ENCODE assay signal across 8 mouse cellular contexts in genomic region chr15:6909669-6910068, GRCm38 (mm10). TPM values are rescaled to one million over a fixed set of nuclear protein-coding genes. Genes with fewer than 3 reads are reported as not detected.
DNase-seq lines count a peak whose midpoint lies in the region; ATAC-seq lines count a peak whose summit lies in the region.

No protein-coding gene starts in this region.

- intact Hi-C loops in gastrocnemius, postnatal 14 days (cut with DNase I; ENCODE audit: low total_unique reads): loop anchor here (10.0 kb wide), 1 partner anchor 215 kb away; no protein-coding TSS in a partner anchor

- H3K4me1 ChIP-seq in megakaryocyte, embryonic 14.5 days: peaks cover 58% of the 10 kb centered on the region

- no peaks in the 10 kb centered on the region for H3K36me3 ChIP-seq in megakaryocyte, embryonic 14.5 days (replicated peaks; ENCODE audit: low read length)

- no peaks in the 10 kb centered on the region for H3K9me3 ChIP-seq in megakaryocyte, embryonic 14.5 days

- H3K27me3 ChIP-seq in megakaryocyte, embryonic 14.5 days (replicated peaks): peaks cover 67% of the 10 kb centered on the region

- peak overlapping the region; percentile 88 for H3K4me3 ChIP-seq in megakaryocyte, embryonic 14.5 days (replicated peaks)

- DNase-seq in WW6 (ENCODE audit: low read depth, low spot score): peak; percentile 62
- peak; percentile 92 for DNase-seq in gastrocnemius, postnatal 14 days
- peak; percentile 75 for DNase-seq in induced T-regulatory cell, adult 2 months (ENCODE audit: low read depth)
- DNase-seq in left cerebral cortex, adult 8-10 months (ENCODE audit: low spot score in 2 of 2): peak; percentile 60 to 88
- peak; percentile 91 to 93 for DNase-seq in right cerebral cortex, adult 2 months (ENCODE audit: low spot score in 2 of 2)
- DNase-seq in urinary bladder, postnatal 10 days (ENCODE audit: low spot score): peak; percentile 68

- ATAC-seq in common myeloid progenitor, adult 5-6 weeks (replicated peaks; ENCODE audit: low read depth, poor library complexity, severe bottlenecking): peak; percentile 100

RNA-seq across cellular contexts. Expression of gene Osmr, which starts 34.9 kb away (rescaled TPM):
- not detected in 2 replicates for total RNA-seq in common myeloid progenitor, adult 5-6 weeks (2017)
- total RNA-seq in gastrocnemius, postnatal 14 days (2021): 1 to 10 TPM; 4.2 to 5.9 TPM
- 1 to 10 TPM; 1.7 to 8.3 (median 3.9) TPM for total RNA-seq in left cerebral cortex, adult 8-10 months (2022)
- polyA plus RNA-seq in megakaryocyte, embryonic 14.5 days (2012; ENCODE audit: insufficient read depth, low replicate concordance): not detected in 2 replicates

Comparison
In these comparisons a context has a peak if more than half of its experiments do, and no peak if none do; other contexts are left out.
1. Peak in every context shown above with its lines: DNase-seq, ATAC-seq and H3K4me3 ChIP-seq.